Mouse (Mus musculus): Measurements from ENCODE around the gene Rassf2.

DNA sequence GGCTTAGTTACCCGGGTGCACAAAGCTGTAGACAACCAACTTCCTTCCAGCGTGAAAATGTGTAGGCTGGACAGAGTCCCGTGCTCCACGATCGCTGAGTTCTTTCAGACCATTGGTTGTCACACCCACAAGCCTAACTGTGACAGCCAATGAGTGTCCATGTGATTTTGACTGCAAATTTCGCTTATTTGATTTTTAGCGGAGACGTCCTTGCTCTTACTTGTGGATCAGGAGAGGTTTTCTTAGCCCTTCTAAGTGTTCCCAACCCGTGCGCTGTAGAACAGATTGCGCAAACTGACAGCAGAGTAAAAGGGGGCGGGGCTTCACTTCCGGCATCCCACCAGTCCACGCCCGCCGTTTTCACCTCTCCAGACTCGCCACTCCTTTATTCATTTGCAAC, 74.8 kb downstream of the Rassf2 start:
- TF ChIP-seq POLR2A (IDR thresholded peaks at IDR 0.05; ENCODE audit: borderline replicate concordance, control insufficient read depth, low read depth, low read length), result no peak
- TF ChIP-seq CTCF (IDR thresholded peaks at IDR 0.05; ENCODE audit: control insufficient read depth, insufficient read depth, low read length), result no peak

All from bone marrow, adult 2 months (tissue).